Mouse (Mus musculus) layer of hippocampus, postnatal 14 days (tissue): ENCODE measurements at regions not wholly inside any gene's neighbourhood (a gene's known extent, or its start where the extent isn't known, plus 50 kb on each side); places are given as distances from the start of the nearest gene placed in this dataset.
A peak's percentile ranks its signal among the peaks of the same experiment; 100 is the strongest.

Experiments
- DNase-seq, 2 experiments: peaks; one replicate each; pipeline ENCODE4 v3.0.0; 2021 to 2022; ENCODE audit warnings: low spot score in 2 of 2, mixed read lengths in 1 of 2

DNA sequence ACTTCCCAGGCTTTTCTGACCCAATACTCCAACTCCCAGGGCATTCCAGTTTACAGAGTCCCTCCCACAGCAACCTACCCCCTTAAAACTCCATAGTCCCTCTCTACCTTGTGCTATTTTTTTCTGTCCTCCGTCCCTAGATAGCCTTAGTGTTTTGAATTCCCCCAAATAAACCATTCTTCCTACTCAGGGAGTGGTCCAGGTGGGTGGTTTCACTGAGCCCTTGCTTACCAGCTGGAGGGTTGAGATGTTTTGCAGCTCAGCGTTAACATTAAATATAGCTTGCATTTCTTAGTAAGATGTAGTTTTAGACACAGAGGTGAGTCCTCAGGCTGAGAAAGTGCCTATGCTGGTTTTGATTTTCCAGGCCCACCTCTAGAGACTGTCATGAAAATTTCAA is 313.0 kb downstream of the Bmper start:
- DNase-seq: no peak

DNA sequence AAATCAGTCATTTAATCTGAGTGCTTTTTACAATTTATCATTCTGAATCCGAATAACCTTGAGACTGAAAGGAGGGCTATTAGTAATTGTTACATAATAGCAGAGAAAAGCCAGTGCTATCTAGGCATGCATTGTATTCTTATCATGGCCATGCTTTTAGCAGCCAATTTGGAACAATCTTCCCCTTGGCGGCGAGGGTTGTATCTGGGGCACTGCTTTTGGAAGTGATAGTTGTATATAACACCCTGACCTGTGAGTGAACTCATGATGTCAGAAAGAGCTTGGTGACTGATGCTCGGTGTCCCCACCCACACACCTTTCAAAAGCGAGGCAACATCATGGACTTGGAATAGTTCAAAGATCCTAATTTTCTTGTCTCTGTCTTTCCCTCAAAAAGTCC is 315.2 kb downstream of the Bmper start:
- no peak for DNase-seq

DNA sequence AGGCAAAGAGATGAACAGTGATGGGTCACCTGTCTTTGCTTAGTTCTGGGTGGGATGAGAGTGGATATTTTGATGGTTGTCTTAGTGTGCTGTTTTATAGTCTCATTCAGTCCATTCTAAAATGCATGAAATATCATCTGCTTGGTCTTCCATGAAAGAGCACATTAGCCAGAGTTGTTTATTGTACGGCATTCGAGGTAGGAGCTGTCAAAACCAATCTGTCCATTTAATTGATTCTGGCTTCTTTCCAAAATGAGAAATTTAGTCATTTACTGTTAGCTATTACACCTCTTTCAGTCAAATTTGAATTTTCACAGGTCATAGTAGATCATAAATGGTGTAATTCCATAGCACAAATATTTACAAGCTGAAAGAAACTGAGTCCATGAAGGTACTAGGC is 328.8 kb downstream of the Bmper start:
- peak in 1 of 2 experiments; percentile 9 for DNase-seq

GRCm38 (mm10) chr9:23553766-23554165 is 330.9 kb downstream of the Bmper start:
- DNase-seq: peak in 1 of 2 experiments; percentile 17

DNA sequence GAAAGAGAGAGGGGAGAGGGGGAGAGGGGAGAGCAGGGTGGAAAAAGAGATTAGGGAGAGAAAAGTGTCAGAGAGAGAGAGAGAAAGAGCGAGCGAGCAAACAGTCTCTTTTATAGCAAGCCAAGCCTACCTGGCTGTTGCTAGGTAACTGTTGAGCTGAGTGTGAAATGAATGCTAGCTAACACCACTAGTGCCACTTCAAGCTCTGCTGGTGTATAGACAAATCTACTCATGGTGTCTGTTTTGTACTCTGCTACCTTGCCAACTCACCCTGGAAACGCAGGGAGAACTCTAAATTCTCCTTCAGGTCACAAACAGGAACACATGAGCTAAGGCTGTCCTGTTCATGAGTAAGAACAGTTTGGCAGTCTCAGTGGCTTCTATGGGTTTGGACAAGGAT is 334.7 kb downstream of the Bmper start:
- no peak for DNase-seq

- DNase-seq: no peak
Observed at GRCm38 (mm10) chr9:23561924-23562323, 339.0 kb downstream of the Bmper start.

GRCm38 (mm10) chr9:23567081-23567480 is 344.2 kb downstream of the Bmper start:
- no peak for DNase-seq

DNA sequence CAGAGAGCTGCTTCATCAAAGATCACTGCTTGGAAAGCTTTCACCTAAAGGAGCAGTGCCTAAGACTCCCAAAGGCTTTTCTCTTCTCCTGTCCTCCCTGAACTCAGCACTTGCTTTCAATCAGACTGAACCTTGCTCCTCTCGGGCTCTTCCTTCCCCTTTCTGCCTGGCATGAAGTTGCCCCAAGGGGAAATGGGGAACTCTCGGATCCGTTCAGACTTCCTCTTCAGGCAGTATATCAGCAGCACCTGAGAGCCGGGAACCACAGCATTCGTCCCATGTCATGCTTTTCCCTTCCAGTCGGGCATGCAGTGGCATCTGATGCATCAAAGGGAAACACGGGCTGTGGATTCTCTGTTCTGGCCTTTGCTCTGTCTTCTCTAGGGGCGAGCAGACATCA is 347.3 kb downstream of the Bmper start:
- DNase-seq: no peak

DNA sequence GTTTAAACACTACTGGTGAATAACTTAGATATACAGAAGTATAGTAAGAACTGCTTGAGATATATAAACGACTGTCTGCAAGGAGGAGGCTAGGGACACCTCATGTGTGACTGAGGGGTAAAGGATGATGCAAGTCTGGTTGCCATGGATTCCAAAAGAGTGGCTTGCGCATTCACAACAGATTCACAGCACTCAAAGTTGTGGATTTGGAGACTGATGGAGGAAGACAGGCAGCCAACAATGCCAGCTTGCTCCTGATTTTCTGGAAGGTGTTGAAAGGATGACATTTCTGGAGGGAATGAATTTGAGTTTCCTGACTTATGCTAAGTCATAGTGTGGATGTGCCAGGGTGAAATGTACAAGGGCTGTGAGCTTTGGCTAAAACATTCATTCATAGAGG is 353.4 kb downstream of the Bmper start:
- no peak for DNase-seq

DNA sequence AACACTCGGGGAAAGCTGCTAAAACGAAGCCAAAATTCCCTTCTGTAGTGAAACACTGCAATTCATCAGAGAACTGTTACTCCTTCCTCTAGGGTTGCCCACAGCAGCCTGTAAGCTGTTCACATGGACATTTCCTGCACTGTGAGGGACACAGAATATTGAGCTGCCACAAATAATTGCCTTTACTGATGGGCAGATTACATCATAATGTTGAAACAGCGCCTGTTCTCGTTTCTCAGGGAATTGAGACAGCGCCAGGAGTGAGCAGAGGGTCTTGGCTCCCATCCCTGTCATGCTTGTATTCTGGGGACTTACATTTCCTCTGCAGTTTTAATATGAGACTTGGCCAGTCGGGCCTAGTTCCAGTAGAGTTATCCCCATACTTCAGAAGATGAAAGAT is 357.3 kb downstream of the Bmper start:
- peak; percentile 26 to 40 for DNase-seq

DNA sequence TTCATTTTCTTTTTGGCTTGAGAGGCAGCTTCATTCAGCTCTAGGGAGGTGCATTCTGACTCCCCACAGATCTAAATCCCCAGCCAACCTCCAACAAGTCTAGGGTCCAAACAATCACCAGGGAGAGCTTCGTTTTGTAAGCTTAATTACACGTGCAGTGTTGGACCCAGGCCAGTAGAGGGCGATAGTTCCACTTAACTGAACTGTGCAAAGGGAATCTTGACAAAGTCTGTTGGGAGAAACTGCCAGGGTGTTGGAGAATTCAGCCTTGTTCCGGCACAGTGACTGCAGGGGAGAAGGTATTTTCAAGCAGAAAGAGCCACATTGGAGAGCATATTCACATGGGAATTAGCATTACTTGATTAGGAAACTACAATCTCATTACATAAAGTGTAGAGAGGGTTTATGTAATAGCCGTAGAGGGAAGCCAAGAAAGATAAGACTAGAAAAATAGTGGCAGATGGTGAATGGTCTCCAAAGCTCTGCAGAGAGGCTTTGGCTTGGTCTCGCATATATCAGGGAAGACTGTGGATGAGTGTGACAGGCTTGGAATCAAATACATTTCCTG is 358.2 kb downstream of the Bmper start:
- peak; percentile 84 to 95 for DNase-seq

- no peak for DNase-seq
Observed at GRCm38 (mm10) chr9:23584561-23584960, 361.7 kb downstream of the Bmper start.

DNA sequence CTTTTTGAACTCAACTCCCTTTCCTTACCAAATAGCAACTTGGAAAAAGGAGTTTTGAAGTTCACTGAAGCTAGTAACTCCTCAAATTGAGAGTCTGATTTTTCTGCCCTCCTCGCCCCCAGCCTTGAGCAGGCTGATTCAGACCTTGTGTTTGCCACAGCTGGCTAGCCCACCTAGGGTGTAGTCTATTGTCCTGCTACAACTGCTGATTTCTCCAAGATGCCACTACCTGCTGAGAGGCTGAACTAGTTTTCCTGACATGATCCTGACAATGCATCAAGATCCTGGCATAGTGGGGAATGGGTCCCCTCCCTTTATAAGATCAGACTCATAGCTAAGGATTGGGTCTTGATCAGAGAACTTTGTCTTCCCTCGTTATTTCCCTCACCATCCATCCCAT is 366.1 kb downstream of the Bmper start:
- DNase-seq: no peak

- DNase-seq: no peak
Observed at GRCm38 (mm10) chr9:23591906-23592305, 369.0 kb downstream of the Bmper start.

DNA sequence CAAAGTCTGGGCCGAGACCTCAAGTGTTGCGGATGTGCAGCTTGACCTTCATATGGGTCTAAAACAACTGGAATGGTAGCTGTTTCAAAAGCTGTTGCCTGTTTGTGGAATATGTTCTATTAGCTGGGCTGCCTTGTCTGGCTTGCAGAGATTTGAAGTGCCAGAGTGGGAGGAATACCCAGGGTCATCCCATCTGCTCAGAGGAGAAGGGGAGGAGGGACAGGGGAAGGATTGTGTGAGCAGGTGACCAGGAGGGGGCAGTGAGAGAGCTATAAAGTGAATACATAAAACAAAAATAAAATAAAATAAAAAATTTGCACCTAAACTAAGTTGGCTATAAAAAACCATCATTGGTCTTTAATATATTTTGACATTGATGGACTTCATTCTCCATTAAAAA is 377.7 kb downstream of the Bmper start:
- DNase-seq: no peak
